Mouse (Mus musculus) C2C12 (cell line): ENCODE measurements around the gene Sh3rf3. TPM values are rescaled to one million over a fixed set of nuclear protein-coding genes. Genes with fewer than 3 reads are reported as not detected.

Source experiments
- H3K27me3 ChIP-seq: one replicate; pipeline ENCODE4 v1.6.1; 2011; ENCODE audit not compliant: control insufficient read depth, insufficient read depth, insufficient read length
- H3K36me3 ChIP-seq: one replicate; pipeline ENCODE4 v1.6.1; 2011; ENCODE audit not compliant: control insufficient read depth, insufficient read depth
- H3K4me3 ChIP-seq: one replicate; pipeline ENCODE4 v1.5.1; 2011; ENCODE audit warnings: mild to moderate bottlenecking, control low read depth; ENCODE audit not compliant: poor library complexity, insufficient read depth, severe bottlenecking
- H3K79me2 ChIP-seq: one replicate; pipeline ENCODE4 v1.6.1; 2011; ENCODE audit not compliant: control insufficient read depth, insufficient read depth
- H3K79me3 ChIP-seq: one replicate; pipeline ENCODE4 v1.6.1; 2011; ENCODE audit warnings: low read depth, control low read depth
- H3ac ChIP-seq: one replicate; pipeline ENCODE3; 2011; ENCODE audit warnings: low read depth; ENCODE audit not compliant: control insufficient read depth, insufficient read length
- CEBPB ChIP-seq: IDR thresholded peaks from one replicate; pipeline ENCODE4 v1.6.1; 2011; ENCODE audit warnings: low read depth, mild to moderate bottlenecking, control low read depth, moderate library complexity
- CTCF ChIP-seq: IDR thresholded peaks from one replicate; pipeline ENCODE4 v1.5.1; 2011; ENCODE audit not compliant: control insufficient read depth, insufficient read depth, insufficient read length
- FOSL1 ChIP-seq: IDR thresholded peaks from one replicate; pipeline ENCODE4 v1.8.0; 2011; ENCODE audit warnings: mild to moderate bottlenecking, low read length; ENCODE audit not compliant: poor library complexity, insufficient read depth, severe bottlenecking
- MAX ChIP-seq: IDR thresholded peaks from one replicate; pipeline ENCODE4 v1.6.1; 2011; ENCODE audit warnings: mild to moderate bottlenecking, control low read depth
- MYOD1 ChIP-seq: IDR thresholded peaks from one replicate; pipeline ENCODE4 v1.6.1; 2011; ENCODE audit warnings: low read depth; ENCODE audit not compliant: control insufficient read depth, insufficient read length
- MYOG ChIP-seq: IDR thresholded peaks from one replicate; pipeline ENCODE4 v1.6.1; 2011; ENCODE audit not compliant: control insufficient read depth, insufficient read length; ENCODE audit errors: extremely low read depth
- USF1 ChIP-seq: IDR thresholded peaks from one replicate; pipeline ENCODE4 v1.6.1; 2011; ENCODE audit warnings: low read depth, mild to moderate bottlenecking, control low read depth, moderate library complexity
- polyA plus RNA-seq: library from polyadenylated mRNA; unstranded; fragments of >200 nt; fragmentation: generic; extraction: Trizol; gene quantifications from one replicate; pipeline ENCODE4 v1.2.1, GENCODE M21; 2012; ENCODE audit warnings: missing spikeins

The Sh3rf3 gene
- polyA plus RNA-seq, 1 experiment = 0.14 TPM

GRCm38 (mm10) chr10:59110386-59110785, 297.2 kb downstream of the Sh3rf3 start:
- no peak overlapping the region for H3ac ChIP-seq
- no peak for TF ChIP-seq USF1
- TF ChIP-seq MAX = no peak
- TF ChIP-seq MYOG = no peak
- no peak for TF ChIP-seq CEBPB
- no peak for TF ChIP-seq CTCF
- no peak for TF ChIP-seq FOSL1
- TF ChIP-seq MYOD1 = no peak
- H3K36me3 ChIP-seq = no peaks in the 10 kb centered on the region
- H3K79me2 ChIP-seq = no peaks in the 10 kb centered on the region
- no peak overlapping the region for H3K4me3 ChIP-seq
- H3K27me3 ChIP-seq = peaks cover 5% of the 10 kb centered on the region
- no peaks in the 10 kb centered on the region for H3K79me3 ChIP-seq

- Histone ChIP-seq H3ac (no peak overlapping the region), H3K4me3 (no peak overlapping the region), H3K79me2 (no peaks in the 10 kb centered on the region), H3K27me3 (no peaks in the 10 kb centered on the region), H3K36me3 (no peaks in the 10 kb centered on the region), H3K79me3 (no peaks in the 10 kb centered on the region)
- TF ChIP-seq MYOD1 (no peak), USF1 (no peak), MYOG (no peak), MAX (no peak), CTCF (no peak), CEBPB (no peak), FOSL1 (no peak)
Measured at GRCm38 (mm10) chr10:59112755-59113154, 299.6 kb downstream of the Sh3rf3 start.

- no peak overlapping the region for H3ac ChIP-seq
- no peak overlapping the region for H3K4me3 ChIP-seq
- H3K79me3 ChIP-seq = no peaks in the 10 kb centered on the region
- no peaks in the 10 kb centered on the region for H3K36me3 ChIP-seq
- TF ChIP-seq USF1 (no peak), MYOD1 (no peak)
- H3K27me3 ChIP-seq = no peaks in the 10 kb centered on the region
- H3K79me2 ChIP-seq = no peaks in the 10 kb centered on the region
Measured at GRCm38 (mm10) chr10:59113386-59113785, 300.2 kb downstream of the Sh3rf3 start.

DNA sequence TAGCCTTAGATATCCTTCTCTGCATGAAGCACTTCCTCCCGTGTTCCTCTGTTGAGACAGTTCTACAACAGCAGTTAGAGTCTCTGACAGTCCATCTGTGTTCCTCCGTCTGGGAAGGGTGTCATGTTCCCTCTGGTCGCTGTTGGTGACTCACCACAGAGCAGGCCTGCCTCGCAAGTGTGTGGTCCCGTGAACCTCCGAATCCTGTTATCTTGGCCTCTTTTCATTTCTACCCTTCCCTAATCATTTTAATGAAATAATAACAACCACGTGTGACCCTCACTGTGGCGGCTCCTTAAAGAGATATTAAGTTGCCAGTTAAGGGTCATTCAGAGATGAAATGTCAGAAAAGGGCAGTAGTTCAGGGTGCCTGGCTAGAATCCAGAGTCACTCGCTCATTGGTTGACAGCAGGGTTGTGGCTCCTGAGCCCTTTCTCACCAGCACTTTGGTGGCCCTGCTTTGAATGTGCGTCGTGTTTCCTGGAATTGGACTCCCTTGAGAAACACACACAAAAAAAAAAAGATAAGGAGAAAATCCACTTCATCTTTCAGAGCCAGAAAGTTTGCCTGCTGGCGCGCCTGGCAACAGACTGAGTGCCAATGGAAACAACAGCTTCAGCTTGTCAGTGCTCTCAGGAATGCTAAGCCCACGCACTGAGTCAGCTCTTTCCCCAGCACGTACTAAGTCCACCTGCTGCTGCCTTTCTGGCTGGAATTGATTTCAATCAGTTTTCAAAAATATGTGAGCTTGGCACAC, 301.6 kb downstream of the Sh3rf3 start:
- no peaks in the 10 kb centered on the region for H3K79me2 ChIP-seq
- no peaks in the 10 kb centered on the region for H3K36me3 ChIP-seq
- H3K27me3 ChIP-seq = no peaks in the 10 kb centered on the region
- H3ac ChIP-seq = no peak overlapping the region
- TF ChIP-seq FOSL1 (peak; percentile 42), MAX (peak; percentile 76), MYOG (no peak), MYOD1 (peak; percentile 99)
- H3K79me3 ChIP-seq = no peaks in the 10 kb centered on the region
- no peak overlapping the region for H3K4me3 ChIP-seq

- H3K4me3 ChIP-seq = no peak overlapping the region
- no peaks in the 10 kb centered on the region for H3K79me2 ChIP-seq
- H3K27me3 ChIP-seq = no peaks in the 10 kb centered on the region
- H3ac ChIP-seq = no peak overlapping the region
- no peaks in the 10 kb centered on the region for H3K79me3 ChIP-seq
- TF ChIP-seq CEBPB (no peak), MAX (no peak), USF1 (no peak)
- H3K36me3 ChIP-seq = no peaks in the 10 kb centered on the region
Measured at GRCm38 (mm10) chr10:59115691-59116090, 302.5 kb downstream of the Sh3rf3 start.

GRCm38 (mm10) chr10:59116331-59116730, 303.2 kb downstream of the Sh3rf3 start:
- no peaks in the 10 kb centered on the region for H3K36me3 ChIP-seq
- H3K79me3 ChIP-seq = no peaks in the 10 kb centered on the region
- H3K79me2 ChIP-seq = no peaks in the 10 kb centered on the region
- TF ChIP-seq USF1 = no peak
- TF ChIP-seq CTCF = no peak
- no peak for TF ChIP-seq FOSL1
- TF ChIP-seq MYOD1 = no peak
- no peak overlapping the region for H3ac ChIP-seq
- H3K4me3 ChIP-seq = no peak overlapping the region
- H3K27me3 ChIP-seq = no peaks in the 10 kb centered on the region
